Mouse (Mus musculus) kidney, adult 2 months (tissue): ENCODE measurements around the gene Phf2.

Experiments
- CTCF ChIP-seq: fragments of 200-500 bp; conservative IDR thresholded peaks from 2 replicates; pipeline ENCODE4 v1.5.1; 2011; ENCODE audit warnings: low read depth, mild to moderate bottlenecking, control low read depth, low read length, moderate library complexity, mixed read lengths; ENCODE audit not compliant: insufficient read depth, insufficient read length
- POLR2A ChIP-seq: fragments of 200-500 bp; IDR thresholded peaks from one replicate; pipeline ENCODE4 v1.6.1; 2011; ENCODE audit warnings: low read depth, low read length, control low read depth

- TF ChIP-seq CTCF (0 out of 2 replicates have a peak, but pooled peaks have one; percentile 9), POLR2A (no peak)
Observed at GRCm38 (mm10) chr13:48869600-48869949, 1.3 kb downstream of the Phf2 start.
